Mouse (Mus musculus) embryonic facial prominence, embryonic 10.5 days (tissue): ENCODE results near the gene Olfr642. TPM values are rescaled to one million over a fixed set of nuclear protein-coding genes. Genes with fewer than 3 reads are reported as not detected.

Experiments
- DNase-seq: peaks from one replicate; pipeline ENCODE4 v3.0.0-alpha.2; 2017; ENCODE audit warnings: low spot score
- H3K27ac ChIP-seq: fragments of 300-500 bp; sonication (generic); replicated peaks from 2 replicates; pipeline ENCODE4 v1.5.1; 2016; ENCODE audit warnings: mild to moderate bottlenecking
- H3K27me3 ChIP-seq: fragments of 300-500 bp; sonication (generic); replicated peaks from 2 replicates; pipeline ENCODE4 v1.6.1; 2016; ENCODE audit warnings: low read depth, mild to moderate bottlenecking; ENCODE audit not compliant: poor library complexity, severe bottlenecking
- H3K36me3 ChIP-seq: fragments of 300-500 bp; sonication (generic); replicated peaks from 2 replicates; pipeline ENCODE4 v1.6.1; 2016; ENCODE audit warnings: mild to moderate bottlenecking, moderate library complexity
- H3K4me1 ChIP-seq: fragments of 300-500 bp; sonication (generic); 2 replicates; pipeline ENCODE4 v1.6.1; 2016
- H3K4me3 ChIP-seq: fragments of 300-500 bp; sonication (generic); 2 replicates; pipeline ENCODE4 v1.5.1; 2016; ENCODE audit warnings: mild to moderate bottlenecking, moderate library complexity
- H3K9me3 ChIP-seq: fragments of 300-500 bp; sonication (generic); 2 replicates; pipeline ENCODE4 v1.6.1; 2016; ENCODE audit warnings: mild to moderate bottlenecking
- polyA plus RNA-seq: library from polyadenylated mRNA; unstranded; fragments of >200 nt; fragmentation: Nextera tagmentation; extraction: Ambion mirVana; gene quantifications from 2 replicates; pipeline ENCODE4 v1.2.1, GENCODE M21; 2016

The Olfr642 gene
- polyA plus RNA-seq, 1 experiment from 2014 or later = not detected

- no peak within 1 kb of the TSS for H3K27ac ChIP-seq
- H3K27me3 ChIP-seq = no peaks in the 10 kb centered on the region
- H3K4me3 ChIP-seq = no peak within 1 kb of the TSS
Measured at GRCm38 (mm10) chr7:103998446-103998845, 54.0 kb downstream of the Olfr642 start, which contains the start of gene Olfr638. Olfr638 (plus strand) TSS chr7:103998746.

More at GRCm38 (mm10) chr7:103998446-103998845, 54.0 kb downstream of the Olfr642 start, which contains the start of gene Olfr638:
- DNase-seq = no peak
- no peaks in the 10 kb centered on the region for H3K36me3 ChIP-seq
- no peaks in the 10 kb centered on the region for H3K9me3 ChIP-seq
- H3K4me1 ChIP-seq = no peaks in the 10 kb centered on the region

Other genes starting within 250 kb of the Olfr642 start
- 142 and 287 TPM in 2 replicates for gene Hbb-bt, start 238.7 kb downstream of the Olfr642 start, polyA plus RNA-seq
- 53.2 and 94.1 TPM in 2 replicates for gene Hbb-bs, start 224.6 kb downstream of the Olfr642 start, polyA plus RNA-seq
- gene Hbb-bh2, start 212.1 kb downstream of the Olfr642 start, polyA plus RNA-seq = 0.29 TPM in 1 of 2 replicates, not detected in the other
- gene Hbb-bh1, start 209.5 kb downstream of the Olfr642 start, polyA plus RNA-seq = 2,995 and 3,161 TPM in 2 replicates
- gene Hbb-y, start 199.4 kb downstream of the Olfr642 start, polyA plus RNA-seq = 6,247 and 7,270 TPM in 2 replicates
- gene Olfr66, start 166.4 kb downstream of the Olfr642 start, polyA plus RNA-seq = not detected in 2 replicates
- gene Olfr64, start 158.2 kb downstream of the Olfr642 start, polyA plus RNA-seq = not detected in 2 replicates
- not detected in 2 replicates for gene Olfr65, start 149.2 kb downstream of the Olfr642 start, polyA plus RNA-seq
- gene Olfr631, start 123.8 kb downstream of the Olfr642 start, polyA plus RNA-seq = not detected in 2 replicates
- not detected in 2 replicates for gene Olfr632, start 118.3 kb downstream of the Olfr642 start, polyA plus RNA-seq
- gene Olfr633, start 108.2 kb downstream of the Olfr642 start, polyA plus RNA-seq = 0.05 TPM in 1 of 2 replicates, not detected in the other
- gene Olfr635, start 81.5 kb downstream of the Olfr642 start, polyA plus RNA-seq = 0.02 TPM in 1 of 2 replicates, not detected in the other
- gene Olfr638, start 53.9 kb downstream of the Olfr642 start, polyA plus RNA-seq = not detected in 2 replicates
- 0.02 TPM in 1 of 2 replicates, not detected in the other for gene Olfr639, start 35.4 kb downstream of the Olfr642 start, polyA plus RNA-seq
- gene Olfr640, start 27.1 kb downstream of the Olfr642 start, polyA plus RNA-seq = not detected in 2 replicates
- gene Olfr641, start 17.2 kb downstream of the Olfr642 start, polyA plus RNA-seq = not detected in 2 replicates
- gene 4930516K23Rik, start 8.8 kb upstream of the Olfr642 start, polyA plus RNA-seq = not detected in 2 replicates
- not detected in 2 replicates for gene Olfr644, start 19.2 kb upstream of the Olfr642 start, polyA plus RNA-seq
- gene Olfr645, start 32.8 kb upstream of the Olfr642 start, polyA plus RNA-seq = not detected in 2 replicates
- gene Olfr646, start 52.2 kb upstream of the Olfr642 start, polyA plus RNA-seq = not detected in 2 replicates
- not detected in 2 replicates for gene Ubqln5, start 77.2 kb upstream of the Olfr642 start, polyA plus RNA-seq
- not detected in 2 replicates for gene Olfr643, start 84.7 kb upstream of the Olfr642 start, polyA plus RNA-seq
- not detected in 2 replicates for gene Ubqln3, start 90.6 kb upstream of the Olfr642 start, polyA plus RNA-seq
- gene Ubqlnl, start 97.9 kb upstream of the Olfr642 start, polyA plus RNA-seq = not detected in 2 replicates
- gene Olfm5, start 112.2 kb upstream of the Olfr642 start, polyA plus RNA-seq = not detected in 2 replicates
- gene Olfr648, start 130.7 kb upstream of the Olfr642 start, polyA plus RNA-seq = 0.30 and 0.36 TPM in 2 replicates
- not detected in 2 replicates for gene Olfr649, start 143.3 kb upstream of the Olfr642 start, polyA plus RNA-seq
- 6.1 and 7.6 TPM in 2 replicates for gene Trim6, start 166.1 kb upstream of the Olfr642 start, polyA plus RNA-seq
- gene Trim34a, start 191.8 kb upstream of the Olfr642 start, polyA plus RNA-seq = 0.54 and 0.69 TPM in 2 replicates
- 0.16 TPM in 1 of 2 replicates, not detected in the other for gene Trim5, start 235.4 kb upstream of the Olfr642 start, polyA plus RNA-seq